In the genomic region with DNA sequence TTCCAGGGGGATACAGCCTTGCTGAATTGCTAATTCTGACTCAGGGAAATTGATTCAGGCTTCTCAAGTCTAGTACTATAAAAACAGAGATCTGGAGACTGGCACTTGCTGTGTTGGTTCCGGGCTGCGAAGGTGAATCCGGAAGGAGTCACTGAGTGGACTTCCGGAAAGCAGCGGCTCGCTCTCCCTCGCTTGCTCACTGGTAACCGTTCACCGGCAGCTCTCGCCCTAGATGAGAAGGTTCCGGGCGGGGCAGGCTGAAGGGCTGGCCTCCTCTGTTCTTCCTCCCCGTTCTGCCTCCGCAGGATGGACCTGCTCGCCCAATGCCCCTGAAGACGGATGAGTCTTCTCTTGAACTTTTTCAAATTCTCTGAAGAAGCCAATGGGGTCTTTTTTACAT, we compare ENCODE assay signal across 34 mouse cellular contexts. TPM values are rescaled to one million over a fixed set of nuclear protein-coding genes. Genes with fewer than 3 reads are reported as not detected.
DNase-seq lines count a peak whose midpoint lies in the region; ATAC-seq and TF ChIP-seq lines count a peak whose summit lies in the region.
"Had no signal": no experiment of that assay in that cellular context is flagged by ENCODE, and none has a peak within 500 bp of the region (broad histone marks: within the 10 kb centered on the region; RNA-seq: fewer than 3 reads in every experiment).

No protein-coding gene starts in this region.

- no peak for DNase-seq in gastrocnemius, adult 2 months
- DNase-seq in gastrocnemius, postnatal 36 days: no peak
- DNase-seq in thymus, postnatal 14 days: peak; percentile 5
- no peak for DNase-seq in thymus, adult 2 months
- DNase-seq in ZHBTc4 (ENCODE audit: low read depth, low spot score): peak; percentile 30
- peak; percentile 78 for DNase-seq in testis, postnatal 14 days (ENCODE audit: low spot score)
- DNase-seq in ovary, postnatal 36 days (ENCODE audit: low spot score): no peak
- DNase-seq: adrenal gland, postnatal 10 days; adrenal gland, postnatal 36 days; cerebellum, adult 18-20 months; cerebellum, adult 9-10 months; cerebellum, postnatal 14 days; forebrain, postnatal 0 days; gastrocnemius, postnatal 25 days; heart, adult 2 months; heart, postnatal 14 days; heart, postnatal 4 days had no signal

- ATAC-seq in erythroblast, adult 5-6 weeks (replicated peaks; ENCODE audit: low FRiP score, poor library complexity, severe bottlenecking): no peak
- ATAC-seq: forebrain, embryonic 14.5 days; forebrain, postnatal 0 days; hindbrain, postnatal 0 days; Patski had no signal

- peak overlapping the region; percentile 34; the same call in 1 of the 2 replicates for H3K4me3 ChIP-seq in gastrocnemius, adult 2 months
- H3K4me3 ChIP-seq in thymus, adult 2 months (ENCODE audit: control insufficient read depth, insufficient read depth, low read length): no peak overlapping the region
- H3K4me3 ChIP-seq: heart, adult 2 months; heart, embryonic 10.5 days; heart, embryonic 13.5 days had no signal

- intact Hi-C loops in gastrocnemius, adult 2 months (cut with DNase I): no loop called here
- intact Hi-C loops in gastrocnemius, postnatal 36 days (cut with DNase I): no loop called here

- no peak for TF ChIP-seq CTCF in gastrocnemius, adult 2 months (IDR thresholded peaks at IDR 0.05)
- TF ChIP-seq CTCF in thymus, adult 2 months (IDR thresholded peaks at IDR 0.05; ENCODE audit: borderline replicate concordance, control insufficient read depth, extremely low read depth, insufficient read depth, low read length, poor library complexity): no peak

- H3K27ac ChIP-seq in gastrocnemius, adult 2 months: no peak overlapping the region
- H3K27ac ChIP-seq in thymus, adult 2 months (ENCODE audit: control insufficient read depth, insufficient read depth, low read length): no peak overlapping the region
- H3K27ac ChIP-seq: heart, adult 2 months; heart, embryonic 10.5 days; heart, embryonic 13.5 days; hindbrain, embryonic 14.5 days; hindbrain, postnatal 0 days had no signal

- 92% methylated on average over 16 of the region's 16 CpGs for WGBS in thymus, adult 2 months

- no peaks in the 10 kb centered on the region for H3K36me3 ChIP-seq in thymus, adult 2 months (ENCODE audit: control insufficient read depth, insufficient read depth, low read length)
- H3K36me3 ChIP-seq: G1E; heart, embryonic 10.5 days; heart, embryonic 13.5 days had no signal

- no peaks in the 10 kb centered on the region for H3K4me1 ChIP-seq in thymus, adult 2 months (replicated peaks; ENCODE audit: control insufficient read depth, insufficient read depth, low read length)
- H3K4me1 ChIP-seq: heart, embryonic 10.5 days; heart, embryonic 13.5 days had no signal

- no peak for TF ChIP-seq POLR2A in thymus, adult 2 months (IDR thresholded peaks at IDR 0.05; ENCODE audit: control insufficient read depth, extremely low read depth, insufficient read depth, low read length, poor library complexity)

- H3K27me3 ChIP-seq in thymus, adult 2 months (ENCODE audit: control insufficient read depth, insufficient read depth, low read length): no peaks in the 10 kb centered on the region
- H3K27me3 ChIP-seq: heart, embryonic 13.5 days had no signal

RNA-seq across cellular contexts. Expression of a gene that starts 14.4 kb away (rescaled TPM):
- total RNA-seq in gastrocnemius, adult 2 months (2021): 10 to 100 TPM; 18.0 to 21.8 TPM
- total RNA-seq in gastrocnemius, postnatal 36 days (2021): 10 to 100 TPM; 20.4 to 22.0 TPM
- polyA plus RNA-seq in thymus, adult 2 months (2012; rRNA removed): 47.3 and 53.5 TPM in 2 replicates
- 7.7 and 10.0 TPM in 2 replicates for total RNA-seq in erythroblast, adult 5-6 weeks (2015; ENCODE audit: low replicate concordance)
- total RNA-seq in erythroblast, adult 5-6 weeks (2017; ENCODE audit: low replicate concordance): 2.8 and 5.5 TPM in 2 replicates

RNA-seq across cellular contexts. Expression of a gene that starts 16.9 kb away (rescaled TPM):
- total RNA-seq in gastrocnemius, adult 2 months (2021): not detected
- total RNA-seq in gastrocnemius, postnatal 36 days (2021): not detected
- not detected in 2 replicates for polyA plus RNA-seq in thymus, adult 2 months (2012; rRNA removed)
- not detected in 2 replicates for total RNA-seq in erythroblast, adult 5-6 weeks (2015; ENCODE audit: low replicate concordance)
- not detected in 2 replicates for total RNA-seq in erythroblast, adult 5-6 weeks (2017; ENCODE audit: low replicate concordance)
- total RNA-seq: adrenal gland, adult 18-20 months; adrenal gland, postnatal 10 days; adrenal gland, postnatal 36 days; forebrain, postnatal 0 days; G1E; gastrocnemius, adult 8-10 months; gastrocnemius, postnatal 25 days; granulocyte monocyte progenitor cell, adult 5-6 weeks; heart, adult 2 months; heart, postnatal 14 days; heart, postnatal 4 days; hindbrain, postnatal 0 days had no signal
- polyA plus RNA-seq: embryonic facial prominence, embryonic 11.5 days; embryonic facial prominence, embryonic 14.5 days; forebrain, embryonic 11.5 days; forebrain, embryonic 14.5 days; forebrain, postnatal 0 days; frontal cortex, adult 2 months; G1E; heart, adult 2 months; heart, embryonic 10.5 days; heart, embryonic 13.5 days; heart, embryonic 16.5 days; hindbrain, embryonic 11.5 days; hindbrain, embryonic 14.5 days; hindbrain, postnatal 0 days; Patski had no signal

Comparison
In these comparisons a context has a peak if more than half of its experiments do, and no peak if none do; other contexts are left out.
1. DNase-seq: peak in thymus, postnatal 14 days (single experiment), ZHBTc4 (single experiment) and testis, postnatal 14 days (single experiment); none in gastrocnemius, adult 2 months (single experiment), gastrocnemius, postnatal 36 days (0 of 2), thymus, adult 2 months (single experiment) and ovary, postnatal 36 days (single experiment).